Mouse (Mus musculus) testis, adult 2 months (tissue): ENCODE data around the gene Ngef.

ENCODE experiments used
- CTCF ChIP-seq: fragments of 200-500 bp; IDR thresholded peaks from 2 replicates; pipeline ENCODE4 v1.5.1; 2012; ENCODE audit warnings: low read depth, mild to moderate bottlenecking, inconsistent platforms, low read length, moderate library complexity; ENCODE audit not compliant: control insufficient read depth, insufficient read depth, insufficient replicate concordance
- POLR2A ChIP-seq: fragments of 200-500 bp; IDR thresholded peaks from 2 replicates; pipeline ENCODE4 v1.6.1; 2012; ENCODE audit warnings: low read depth, mild to moderate bottlenecking, inconsistent platforms, low read length, moderate library complexity; ENCODE audit not compliant: control insufficient read depth

GRCm38 (mm10) chr1:87600533-87600932 lies 26.9 kb upstream of the Ngef start:
- TF ChIP-seq POLR2A: no peak
- no peak for TF ChIP-seq CTCF
